Mouse (Mus musculus) cerebellum, adult 9-10 months (tissue): ENCODE measurements around the gene Vmp1.
A peak's percentile ranks its signal among the peaks of the same experiment; 100 is the strongest.

Experiments used
- DNase-seq: peaks from one replicate; pipeline ENCODE4 v3.0.0; 2022

Gene Vmp1

GRCm38 (mm10) chr11:86671041-86671675 is 12.5 kb downstream of the Vmp1 start:
- no peak for DNase-seq

- no peak for DNase-seq
Observed at GRCm38 (mm10) chr11:86668169-86668568, 15.5 kb downstream of the Vmp1 start.

GRCm38 (mm10) chr11:86667553-86667952 is 16.1 kb downstream of the Vmp1 start:
- no peak for DNase-seq

- no peak for DNase-seq
Observed at GRCm38 (mm10) chr11:86664406-86664805, 19.2 kb downstream of the Vmp1 start.

- no peak for DNase-seq
Observed at GRCm38 (mm10) chr11:86663977-86664376, 19.7 kb downstream of the Vmp1 start.

- no peak for DNase-seq
Observed at GRCm38 (mm10) chr11:86662986-86663895, 20.4 kb downstream of the Vmp1 start.

- no peak for DNase-seq
Observed at GRCm38 (mm10) chr11:86657863-86658262, 25.8 kb downstream of the Vmp1 start.

GRCm38 (mm10) chr11:86656849-86657567 is 26.6 kb downstream of the Vmp1 start:
- DNase-seq = no peak

GRCm38 (mm10) chr11:86655671-86656070 is 28.0 kb downstream of the Vmp1 start:
- peak; percentile 16 for DNase-seq

- no peak for DNase-seq
Observed at GRCm38 (mm10) chr11:86654096-86654495, 29.5 kb downstream of the Vmp1 start.

GRCm38 (mm10) chr11:86653446-86653845 is 30.2 kb downstream of the Vmp1 start:
- DNase-seq = peak; percentile 61

- no peak for DNase-seq
Observed at GRCm38 (mm10) chr11:86652578-86652979, 31.1 kb downstream of the Vmp1 start.

- no peak for DNase-seq
Observed at GRCm38 (mm10) chr11:86650676-86651075, 33.0 kb downstream of the Vmp1 start.

GRCm38 (mm10) chr11:86649542-86649941 is 34.1 kb downstream of the Vmp1 start:
- DNase-seq = no peak

- DNase-seq = no peak
Observed at GRCm38 (mm10) chr11:86647706-86648447, 35.8 kb downstream of the Vmp1 start.

GRCm38 (mm10) chr11:86646885-86647459 is 36.7 kb downstream of the Vmp1 start:
- DNase-seq = no peak

- no peak for DNase-seq
Observed at GRCm38 (mm10) chr11:86646136-86646834, 37.4 kb downstream of the Vmp1 start.

GRCm38 (mm10) chr11:86644553-86644952 is 39.1 kb downstream of the Vmp1 start:
- DNase-seq = no peak

- no peak for DNase-seq
Observed at GRCm38 (mm10) chr11:86641714-86642113, 41.9 kb downstream of the Vmp1 start.

- no peak for DNase-seq
Observed at GRCm38 (mm10) chr11:86637697-86638096, 45.9 kb downstream of the Vmp1 start.

GRCm38 (mm10) chr11:86634396-86634795 is 49.2 kb downstream of the Vmp1 start:
- no peak for DNase-seq

- DNase-seq = no peak
Observed at GRCm38 (mm10) chr11:86629941-86630340, 53.7 kb downstream of the Vmp1 start.
